Mouse (Mus musculus) urinary bladder, adult 2 months (tissue): Measurements from ENCODE around the gene Trp53rkb. TPM values are rescaled to one million over a fixed set of nuclear protein-coding genes. Genes with fewer than 3 reads are reported as not detected.

Experiments used
- DNase-seq: peaks from one replicate; pipeline ENCODE4 v3.0.0; 2022; ENCODE audit warnings: low spot score
- polyA plus RNA-seq: library from polyadenylated mRNA; depleted of rRNA; stranded (reverse); fragments of >200 nt; gene quantifications from 2 replicates; pipeline ENCODE4 v1.2.3, GENCODE M21; 2012

Trp53rkb gene
- polyA plus RNA-seq, 1 experiment = 5.1 TPM

DNA sequence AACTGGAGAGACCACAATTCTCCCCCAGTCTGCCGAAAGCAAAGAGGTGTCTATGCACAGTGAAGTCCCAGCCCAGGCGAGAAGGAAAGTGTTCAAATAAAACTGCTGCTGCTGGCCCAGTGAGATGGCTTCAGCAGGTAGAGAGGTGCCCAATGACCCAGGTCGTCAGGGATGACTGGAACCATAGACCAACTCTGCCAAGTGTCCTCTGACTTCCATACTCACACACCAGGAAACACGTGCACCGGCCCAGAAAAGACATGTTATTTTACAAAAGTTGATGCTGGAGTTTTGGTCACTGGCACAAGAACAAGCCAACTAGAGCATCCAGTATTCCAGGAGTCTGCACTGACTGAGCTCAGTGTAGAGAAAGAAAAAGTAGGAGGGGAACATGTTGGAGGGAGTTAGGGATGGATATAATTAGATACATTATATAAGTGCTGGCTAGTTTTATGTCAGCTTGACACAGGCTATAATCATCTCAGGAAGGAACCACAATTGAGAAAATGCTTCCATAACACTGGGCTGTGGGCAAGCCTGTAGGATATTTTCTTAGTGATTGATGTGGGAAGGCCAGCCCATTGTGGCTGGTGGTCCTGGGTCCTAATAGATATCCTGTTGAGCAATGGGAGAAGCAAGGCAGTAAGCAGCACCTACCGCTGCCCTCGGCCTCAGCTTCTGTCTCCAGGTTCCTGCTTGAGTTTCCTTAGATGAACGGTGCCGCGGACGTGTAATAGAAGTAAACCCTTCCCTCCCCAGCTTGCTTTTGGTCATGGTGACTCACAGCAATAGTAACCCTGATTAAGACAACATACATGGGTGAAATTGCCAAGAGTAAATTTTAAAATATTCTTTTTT is 7.5 kb downstream of the Trp53rkb start:
- no peak for DNase-seq

DNA sequence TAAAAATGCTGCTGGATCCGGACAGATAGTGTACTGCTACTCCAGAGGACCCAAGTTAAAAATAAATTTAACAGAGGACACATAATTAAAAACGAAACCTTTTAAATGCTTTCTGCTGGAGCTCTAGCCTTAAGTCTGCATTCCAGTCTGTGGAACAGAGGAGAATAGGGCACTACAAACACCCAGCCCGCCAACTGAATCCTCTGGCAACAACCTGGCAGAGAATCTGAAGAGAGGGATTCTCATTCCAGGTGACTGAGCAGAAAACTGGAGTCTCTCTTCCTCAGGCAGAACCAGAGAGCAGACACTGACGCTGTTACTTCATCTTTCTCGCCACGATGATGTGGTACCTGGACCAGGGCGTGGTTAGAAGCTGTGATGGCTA is 8.1 kb downstream of the Trp53rkb start:
- no peak for DNase-seq

- DNase-seq = no peak
These were observed 9.1 kb downstream of the Trp53rkb start for GRCm38 (mm10) chr2:166801436-166801835.

DNA sequence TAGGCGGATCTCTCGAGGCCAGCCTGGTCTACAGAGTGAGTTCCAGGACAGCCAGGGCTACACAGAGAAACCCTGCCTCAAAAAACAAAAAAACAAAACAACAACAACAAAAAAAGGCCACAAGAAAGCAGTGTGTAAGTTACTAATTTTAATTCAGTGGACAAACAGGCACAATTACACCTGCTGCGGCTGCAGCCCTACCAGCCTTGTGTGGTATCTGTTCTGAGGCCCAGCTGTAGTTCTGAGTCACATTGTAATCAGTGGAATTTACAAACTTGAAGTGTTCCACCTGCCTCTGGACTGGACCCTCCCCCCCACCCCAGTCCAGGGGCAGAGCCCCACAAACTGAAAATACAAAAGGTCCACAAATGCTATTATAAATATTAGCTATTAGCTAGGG is 11.0 kb downstream of the Trp53rkb start:
- no peak for DNase-seq

GRCm38 (mm10) chr2:166805250-166806172 is 13.2 kb downstream of the Trp53rkb start, which contains the start of gene Arfgef2:
TSS of gene Arfgef2 (plus strand) at chr2:166805588.
- peak; percentile 78 for DNase-seq

DNA sequence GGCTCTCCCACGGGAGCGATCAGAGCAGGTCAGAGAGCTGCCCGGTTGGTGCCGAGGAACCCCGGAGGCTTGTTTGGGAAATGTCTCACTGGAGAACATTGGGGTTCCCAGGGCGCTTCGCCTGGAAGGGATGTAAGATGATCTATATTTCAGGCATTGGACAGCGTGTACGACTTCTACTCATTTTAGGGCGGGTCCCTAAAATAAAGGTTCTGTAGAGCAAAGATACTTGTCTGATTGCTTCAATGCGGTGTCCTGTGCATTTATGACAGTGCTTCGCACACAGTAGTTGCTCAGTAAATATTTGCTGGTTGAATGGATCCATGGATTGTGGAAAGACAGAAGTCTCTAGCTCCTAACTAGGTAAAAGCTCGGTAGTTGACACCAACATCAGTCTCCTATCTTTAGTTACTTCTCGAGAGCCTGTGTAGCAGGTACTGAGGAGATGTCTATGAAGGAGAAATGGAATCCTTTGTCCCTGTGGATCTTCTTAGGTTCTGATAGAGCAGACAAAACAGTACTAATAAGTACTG is 13.9 kb downstream of the Trp53rkb start:
- no peak for DNase-seq

GRCm38 (mm10) chr2:166806813-166807212 is 14.5 kb downstream of the Trp53rkb start:
- no peak for DNase-seq

GRCm38 (mm10) chr2:166809499-166809898 is 17.2 kb downstream of the Trp53rkb start:
- no peak for DNase-seq

DNA sequence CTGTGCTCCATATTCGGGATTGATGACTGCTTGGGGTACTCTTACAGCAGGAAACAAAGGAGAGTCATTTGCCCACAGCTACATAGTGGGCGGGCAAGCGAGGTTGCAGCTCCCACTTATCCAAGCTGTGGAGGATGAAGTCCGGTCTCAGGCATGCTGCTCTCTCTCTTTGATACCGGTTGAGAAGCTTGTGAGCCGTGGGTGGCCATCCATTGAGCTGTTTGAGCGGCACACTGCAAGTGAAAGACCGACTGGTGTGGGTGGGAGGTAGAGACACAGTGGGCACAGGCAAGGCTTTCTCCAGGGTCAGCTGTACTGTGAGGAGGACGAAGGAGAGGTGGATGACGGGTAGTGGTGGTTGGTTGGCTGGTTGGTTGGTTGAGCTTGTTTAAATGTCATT is 18.5 kb downstream of the Trp53rkb start:
- DNase-seq = no peak

DNA sequence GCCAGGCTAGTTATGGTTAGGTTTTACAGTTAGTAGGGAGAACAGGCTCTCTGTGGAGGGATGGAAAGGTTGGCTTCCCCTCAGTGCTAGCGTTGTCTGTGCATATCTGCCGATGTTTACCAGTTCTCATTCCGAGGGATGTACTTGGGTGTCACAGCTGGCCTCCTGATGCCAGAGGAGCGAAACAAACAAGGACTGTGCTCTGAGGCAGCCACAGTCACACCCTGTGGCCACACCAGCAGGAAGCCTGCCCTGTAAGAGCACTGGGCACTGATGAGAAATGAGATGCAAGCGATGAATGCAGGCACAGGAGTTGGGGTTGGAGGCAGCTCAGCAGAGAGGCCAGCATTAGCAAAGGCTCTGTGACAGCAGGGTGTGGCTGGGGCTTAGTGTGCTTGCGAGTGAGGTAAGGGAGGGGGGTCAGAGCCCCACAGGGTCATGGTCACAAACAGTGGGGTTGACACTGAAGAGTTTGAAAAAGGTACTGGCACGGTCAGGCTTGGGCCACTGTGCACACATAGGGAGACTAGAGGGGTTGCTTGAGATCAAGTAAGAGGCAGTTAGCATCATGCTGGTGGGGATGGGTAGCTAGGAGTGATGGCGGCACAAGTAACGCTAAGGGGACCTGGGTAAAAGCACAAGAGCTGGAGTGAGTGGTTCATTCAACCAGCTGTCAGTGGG is 26.3 kb downstream of the Trp53rkb start:
- DNase-seq = no peak

GRCm38 (mm10) chr2:166819849-166820248 is 27.5 kb downstream of the Trp53rkb start:
- DNase-seq = no peak

DNA sequence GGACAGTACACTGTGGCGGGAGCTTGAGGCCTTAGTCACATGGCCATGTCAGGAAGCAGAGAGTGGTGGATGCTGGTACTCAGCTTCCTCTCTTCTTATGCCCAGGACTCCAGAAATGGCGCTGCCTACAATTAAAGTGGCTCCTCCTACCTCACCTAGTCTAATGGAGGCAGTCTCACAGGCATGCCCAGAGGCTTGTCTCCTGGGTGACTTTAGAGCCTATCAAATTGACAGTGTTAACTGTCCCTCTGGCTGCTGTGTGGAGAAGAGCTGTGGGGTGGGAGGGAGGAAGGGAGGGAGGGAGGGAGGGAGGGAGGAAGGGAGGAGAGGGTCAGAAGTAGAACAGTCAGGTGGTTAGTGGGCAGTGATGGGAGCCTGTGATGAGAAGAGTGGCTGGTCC is 28.5 kb downstream of the Trp53rkb start:
- no peak for DNase-seq

GRCm38 (mm10) chr2:166821406-166821805 is 29.1 kb downstream of the Trp53rkb start:
- no peak for DNase-seq

- DNase-seq = no peak
These were observed 29.9 kb downstream of the Trp53rkb start for GRCm38 (mm10) chr2:166822119-166822826.

DNA sequence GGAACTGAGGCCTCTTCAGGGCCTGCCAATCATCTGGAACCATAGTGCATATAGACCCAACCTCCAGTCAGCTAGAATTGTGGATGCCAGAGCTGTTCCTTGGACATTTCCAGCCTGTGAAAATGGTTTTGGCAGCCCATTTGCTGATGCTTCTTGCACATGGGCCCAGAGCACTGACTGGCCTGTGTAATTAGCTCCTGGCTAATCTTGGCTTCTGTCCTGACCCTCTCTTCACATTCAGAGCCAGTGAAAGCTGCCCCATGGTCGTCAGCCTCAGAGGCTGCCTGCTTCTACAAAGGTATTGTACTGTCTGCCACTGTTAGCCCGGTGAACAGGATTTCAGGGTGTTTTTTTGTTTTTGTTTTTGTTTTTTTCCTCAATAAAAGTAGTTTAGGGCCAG is 30.6 kb downstream of the Trp53rkb start:
- DNase-seq = no peak

- no peak for DNase-seq
These were observed 32.1 kb downstream of the Trp53rkb start for GRCm38 (mm10) chr2:166824386-166824785.

GRCm38 (mm10) chr2:166824998-166825397 is 32.7 kb downstream of the Trp53rkb start:
- no peak for DNase-seq

GRCm38 (mm10) chr2:166826491-166827224 is 34.3 kb downstream of the Trp53rkb start:
- DNase-seq = no peak

GRCm38 (mm10) chr2:166828306-166828705 is 36.0 kb downstream of the Trp53rkb start:
- DNase-seq = no peak

DNA sequence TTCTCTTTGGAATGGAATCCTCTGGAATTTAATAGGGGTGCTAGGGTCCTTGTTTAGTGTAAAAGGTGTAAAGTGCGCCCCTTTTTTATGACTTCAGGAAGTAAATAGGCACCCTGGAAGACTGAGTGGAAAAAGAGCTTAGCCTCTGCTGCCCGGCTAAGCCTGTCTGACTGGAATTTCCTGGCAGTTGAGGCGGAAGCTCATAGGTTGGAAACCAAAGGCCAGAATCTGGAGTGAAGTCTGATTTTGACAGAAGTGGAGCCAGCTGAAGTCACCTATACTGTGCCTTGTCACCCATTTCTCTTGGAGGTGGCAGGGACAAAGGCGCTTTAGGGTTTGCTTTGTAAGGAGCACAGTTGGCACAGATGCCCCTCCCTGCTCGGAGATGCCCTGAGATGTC is 38.0 kb downstream of the Trp53rkb start:
- DNase-seq = no peak
